Mouse (Mus musculus) layer of hippocampus, adult 9-11 months (tissue): ENCODE data around the gene Rad51b.

Source experiments
- DNase-seq: peaks from one replicate; pipeline ENCODE4 v3.0.0; 2022

The Rad51b gene

DNA sequence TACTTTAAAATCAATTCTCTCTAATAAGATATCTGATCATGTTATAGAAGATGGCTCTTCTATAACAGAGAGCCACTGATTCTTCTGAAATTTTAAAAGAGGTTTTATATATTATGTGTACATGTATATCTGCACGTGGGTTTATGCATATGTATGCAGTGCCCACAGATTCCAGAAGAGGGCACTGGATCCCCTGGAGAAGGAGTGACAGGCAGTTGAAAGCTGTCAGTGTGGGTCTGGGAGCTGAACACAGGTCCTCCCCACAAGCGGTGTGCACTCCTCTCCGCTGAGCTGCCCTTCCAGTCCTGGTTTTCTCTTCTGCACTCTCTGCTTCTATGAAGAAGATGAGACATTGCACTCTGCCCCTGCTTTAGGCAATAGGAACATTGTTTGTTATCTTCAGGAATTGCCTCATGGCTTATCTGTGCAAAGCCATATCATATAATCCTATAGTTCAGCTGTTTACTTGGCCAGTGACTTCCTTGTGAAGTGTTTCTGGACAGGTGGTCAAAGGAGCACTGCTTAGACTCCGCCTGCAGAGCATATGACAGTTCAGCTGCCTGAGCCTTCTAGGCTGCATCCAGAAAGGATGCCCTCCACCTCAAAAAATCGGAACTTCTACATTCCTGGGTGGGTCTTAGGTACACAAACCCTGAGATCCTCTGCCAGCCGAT is 485.5 kb downstream of the Rad51b start:
- no peak for DNase-seq

DNA sequence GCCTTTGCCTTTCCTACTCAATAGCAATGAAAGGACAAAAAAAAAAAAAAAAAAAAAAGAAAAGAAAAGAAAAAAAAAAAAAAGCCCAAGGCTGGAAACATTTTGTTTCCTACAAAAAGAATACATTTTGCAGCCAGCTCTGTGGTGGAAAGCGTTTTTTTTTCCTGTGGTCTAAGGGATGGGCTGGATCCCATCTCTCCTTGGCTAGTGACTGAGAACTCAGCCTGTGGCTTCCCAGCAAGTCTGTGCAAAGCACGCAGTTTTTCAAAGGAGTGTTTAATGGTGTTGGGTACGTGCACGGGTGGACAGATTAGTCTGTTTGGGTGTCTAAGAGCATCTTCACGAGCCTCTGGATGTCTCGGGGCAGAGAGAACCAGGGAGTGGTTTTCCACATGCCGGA is 487.1 kb downstream of the Rad51b start:
- DNase-seq = no peak

DNA sequence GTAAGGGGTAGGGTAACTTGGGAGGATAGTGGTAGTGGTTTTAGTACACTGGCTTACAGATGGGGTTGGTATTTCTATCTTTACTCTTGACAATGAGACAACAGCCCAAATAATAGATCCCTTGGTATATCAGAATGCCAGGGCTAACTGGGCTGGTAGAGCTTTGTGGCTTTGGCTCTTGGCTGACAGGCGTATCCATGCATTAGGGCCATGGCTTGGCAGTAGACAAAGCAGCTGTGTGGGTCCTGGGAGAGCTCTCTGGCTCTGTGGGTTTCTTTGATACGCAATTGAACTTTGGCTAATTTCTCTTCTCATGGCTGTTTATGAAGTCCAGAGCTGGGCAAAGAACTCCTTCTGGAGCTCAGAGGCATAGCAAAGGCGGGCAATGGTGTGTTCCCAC is 488.6 kb downstream of the Rad51b start:
- no peak for DNase-seq

GRCm38 (mm10) chr12:79787538-79787937 is 490.5 kb downstream of the Rad51b start:
- no peak for DNase-seq

- no peak for DNase-seq
These were observed 491.3 kb downstream of the Rad51b start for GRCm38 (mm10) chr12:79788340-79788739.

DNA sequence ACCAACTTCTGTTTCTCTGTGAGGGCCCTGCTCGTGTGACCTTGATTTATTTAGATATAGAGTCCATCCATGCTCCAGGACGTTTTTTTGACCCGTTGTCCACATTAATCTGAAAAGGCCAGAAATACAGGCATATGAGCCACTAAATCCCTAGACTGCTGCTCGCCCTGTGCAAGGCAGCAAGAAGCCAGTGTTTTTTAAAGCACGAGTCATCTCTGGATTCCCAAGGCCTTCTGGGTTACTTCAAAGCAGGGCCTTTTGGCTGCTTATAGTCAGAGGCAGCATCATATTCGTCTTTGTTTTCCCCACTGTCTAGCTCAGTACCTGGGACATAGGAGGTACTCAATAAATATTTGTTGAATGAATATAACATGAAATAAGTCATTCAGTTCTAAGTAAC is 492.4 kb downstream of the Rad51b start:
- DNase-seq = no peak

- DNase-seq = no peak
These were observed 496.3 kb downstream of the Rad51b start for GRCm38 (mm10) chr12:79793382-79793781.

- no peak for DNase-seq
These were observed 497.7 kb downstream of the Rad51b start for GRCm38 (mm10) chr12:79794802-79795201.

GRCm38 (mm10) chr12:79796260-79796659 is 499.2 kb downstream of the Rad51b start:
- DNase-seq = no peak

DNA sequence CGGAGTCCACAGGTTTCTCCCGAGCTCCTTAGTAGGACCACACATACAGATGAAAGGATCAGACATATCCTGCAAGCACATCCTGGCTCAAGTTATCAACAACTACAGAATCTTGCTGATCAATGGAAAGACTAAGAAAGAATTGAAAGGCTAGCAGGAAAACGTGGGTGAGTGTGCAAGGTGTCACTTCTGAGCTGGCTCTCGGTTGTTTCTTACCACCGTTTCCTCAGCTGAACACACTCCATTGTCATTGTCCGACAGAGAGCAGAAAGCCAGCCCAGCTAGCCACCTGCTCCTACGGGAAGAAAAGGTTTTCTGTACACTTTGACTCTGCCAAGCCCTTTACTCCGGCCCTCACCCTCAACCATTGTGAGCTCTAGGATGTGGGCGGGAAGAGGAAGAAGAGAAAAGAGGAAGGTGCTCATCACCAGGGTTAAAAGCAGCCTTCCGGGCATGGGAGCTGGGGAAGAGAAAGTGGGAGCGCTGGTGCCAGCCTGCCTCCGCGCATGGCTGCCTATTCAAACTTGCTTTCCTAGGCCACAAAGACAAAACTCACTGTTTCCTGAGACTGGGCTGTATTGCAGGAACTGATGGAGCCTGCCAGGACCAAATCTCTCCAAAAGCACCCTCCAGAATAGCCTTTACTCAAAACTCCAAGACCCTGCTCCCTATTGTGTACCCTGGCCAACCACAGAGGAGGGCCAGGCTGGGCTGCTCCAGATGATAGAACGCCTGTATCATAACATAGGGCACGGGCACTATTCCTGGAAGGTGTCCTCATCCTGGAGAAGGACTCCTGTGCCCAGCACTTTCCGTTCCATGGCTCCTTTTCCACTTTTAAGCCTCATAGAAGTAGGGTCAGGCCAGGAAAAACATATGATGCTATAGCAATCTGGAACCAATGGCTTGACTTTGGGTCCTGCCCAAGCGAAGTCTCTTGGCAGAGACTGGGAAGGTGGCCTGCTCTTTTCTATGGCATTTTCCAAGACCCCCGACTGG is 500.0 kb downstream of the Rad51b start:
- DNase-seq = peak; percentile 69

DNA sequence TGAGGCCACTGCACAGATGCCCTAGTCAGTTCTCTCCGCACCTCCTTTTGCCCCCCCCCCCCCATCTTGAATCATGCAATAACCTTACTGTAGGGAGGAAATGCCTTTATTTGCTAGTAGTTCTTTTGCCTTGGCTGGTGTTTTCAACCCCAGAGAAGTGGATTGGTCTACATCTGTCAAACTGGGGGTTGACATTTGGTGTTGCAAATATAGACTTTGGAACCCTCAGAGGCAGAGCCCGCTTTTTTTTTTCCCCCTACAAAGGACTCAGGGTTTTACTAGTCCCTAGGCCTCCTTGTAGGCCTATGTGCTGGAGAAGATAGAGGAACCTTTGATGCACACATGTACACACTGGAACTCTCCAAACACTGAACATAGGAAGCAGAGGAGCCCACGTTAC is 501.4 kb downstream of the Rad51b start:
- no peak for DNase-seq

- DNase-seq = no peak
These were observed 502.3 kb downstream of the Rad51b start for GRCm38 (mm10) chr12:79799370-79799769.

GRCm38 (mm10) chr12:79803670-79804069 is 506.6 kb downstream of the Rad51b start:
- DNase-seq = no peak

DNA sequence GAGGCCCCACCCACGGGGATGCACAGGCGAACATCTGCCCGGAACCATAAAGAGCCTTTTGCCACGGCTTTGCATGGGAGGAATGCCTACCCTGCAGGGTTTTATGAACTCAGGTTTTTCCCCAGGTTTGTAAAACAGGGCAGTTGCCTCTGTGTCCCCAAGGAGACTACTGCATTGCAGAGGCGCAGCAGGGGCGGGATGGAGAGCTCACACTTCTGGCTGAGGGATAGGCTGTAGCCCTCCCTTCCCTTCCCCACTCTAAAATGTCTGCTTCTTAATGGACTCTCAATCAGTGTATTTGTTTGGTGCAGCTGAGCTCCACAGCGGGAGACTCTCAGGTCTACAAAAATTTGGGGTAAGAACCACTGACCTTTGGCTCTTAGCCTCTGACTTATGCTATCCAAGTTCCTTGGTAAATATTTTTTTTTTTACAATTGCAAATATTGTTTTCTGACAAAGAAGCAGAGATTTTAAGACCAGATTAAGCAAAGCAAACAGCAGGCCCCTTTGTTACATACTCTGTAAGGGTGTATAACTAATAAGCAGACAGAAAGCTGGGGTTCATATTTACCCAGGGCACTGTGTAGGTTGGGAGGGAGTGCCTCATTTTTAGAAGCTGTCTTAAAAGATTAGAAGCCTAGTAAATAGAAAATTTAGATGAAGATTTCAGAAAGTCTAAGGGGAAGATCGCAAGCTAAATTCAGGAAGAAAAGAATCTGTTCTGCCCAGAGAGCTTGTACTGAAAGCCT is 507.9 kb downstream of the Rad51b start:
- no peak for DNase-seq

DNA sequence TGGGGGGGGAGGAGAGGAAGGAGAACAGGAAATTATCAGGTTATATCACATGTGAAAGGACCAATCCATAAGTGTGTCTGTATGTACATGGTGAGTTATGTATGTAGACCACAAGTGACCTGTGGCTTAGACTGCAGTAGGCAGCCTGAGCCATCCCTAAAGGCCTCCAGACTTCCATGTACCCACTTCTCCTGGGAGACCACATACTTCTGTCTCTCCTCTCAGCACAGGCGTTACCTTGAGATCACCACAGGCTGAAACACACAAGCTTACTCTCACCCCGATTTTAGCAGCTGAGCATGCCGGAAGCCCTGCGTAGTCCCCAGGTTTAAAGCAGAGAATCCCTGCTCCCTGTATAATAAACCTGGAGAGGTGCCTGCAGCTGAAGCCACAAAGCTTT is 509.9 kb downstream of the Rad51b start:
- no peak for DNase-seq

DNA sequence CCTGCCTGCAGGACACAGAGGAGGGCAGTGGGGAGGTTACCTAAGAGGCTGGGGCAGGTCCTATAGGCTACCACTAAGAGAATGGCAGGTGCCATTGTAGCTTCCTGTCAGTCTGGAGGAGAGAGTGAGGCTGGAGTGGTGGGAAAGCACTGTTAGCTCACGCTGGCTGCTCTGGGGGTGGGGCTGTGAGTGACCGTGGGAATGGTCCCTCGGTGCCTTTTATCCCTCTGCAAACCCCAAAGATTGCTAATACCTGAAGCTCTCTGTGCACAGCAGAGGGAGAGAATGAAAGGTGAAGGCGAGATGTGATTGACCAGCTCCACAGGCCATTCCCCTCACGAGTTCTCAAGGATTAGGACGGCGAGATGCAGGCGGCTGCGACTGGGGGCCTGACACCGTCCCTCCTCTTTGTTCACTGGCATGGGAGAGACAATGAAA is 510.3 kb downstream of the Rad51b start:
- peak; percentile 11 for DNase-seq

DNA sequence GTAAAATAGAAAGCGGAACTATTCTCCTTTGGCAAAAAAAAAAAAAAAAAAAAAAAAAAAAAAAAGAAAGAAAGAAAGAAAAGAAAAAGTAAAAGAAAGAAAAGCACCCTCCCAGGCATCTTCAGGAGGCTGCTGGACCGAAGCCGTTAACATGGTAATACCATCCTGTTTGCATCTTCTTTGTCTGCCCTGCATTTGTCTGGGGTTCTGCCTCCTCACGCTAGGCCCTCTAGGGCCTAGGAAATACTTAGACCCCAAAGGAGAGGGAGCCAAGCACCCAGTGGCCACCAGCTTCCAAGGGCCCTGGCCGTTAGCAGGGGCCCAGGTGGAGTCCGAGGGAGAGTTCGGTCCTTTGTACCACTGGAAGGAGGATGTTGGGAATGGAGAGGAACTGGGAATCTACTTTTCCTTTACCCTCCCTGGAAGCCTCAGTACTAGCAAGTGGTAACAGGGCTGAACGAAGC is 510.9 kb downstream of the Rad51b start:
- DNase-seq = no peak

- DNase-seq = no peak
These were observed 511.6 kb downstream of the Rad51b start for GRCm38 (mm10) chr12:79808426-79809398.

DNA sequence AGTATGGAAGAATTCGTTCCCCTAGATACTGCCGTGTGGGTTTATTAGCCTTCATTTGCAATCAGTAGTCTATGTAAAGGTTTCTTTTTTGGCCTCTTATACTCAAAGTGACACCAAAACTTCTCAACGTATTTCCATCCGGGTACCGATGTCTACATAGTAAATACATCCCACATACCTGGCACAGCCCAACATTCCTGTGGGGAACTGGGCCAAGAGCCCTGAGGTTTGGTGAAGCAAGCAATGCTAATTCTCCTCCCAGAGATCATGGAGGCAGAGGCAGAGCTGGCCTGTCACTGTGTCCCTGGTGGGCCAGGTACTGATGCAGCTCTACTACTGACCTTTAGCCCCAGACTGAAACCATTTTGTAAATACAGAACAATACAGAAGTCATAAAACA is 512.4 kb downstream of the Rad51b start:
- DNase-seq = no peak

- no peak for DNase-seq
These were observed 515.3 kb downstream of the Rad51b start for GRCm38 (mm10) chr12:79812422-79812821.

- DNase-seq = peak; percentile 18
These were observed 515.9 kb downstream of the Rad51b start for GRCm38 (mm10) chr12:79812838-79813563.
